Mouse (Mus musculus) stomach, postnatal 0 days (tissue): ENCODE measurements at regions not wholly inside any gene's neighbourhood (a gene's known extent, or its start where the extent isn't known, plus 50 kb on each side); places are given as distances from the start of the nearest gene placed in this dataset.
A peak's percentile ranks its signal among the peaks of the same experiment; 100 is the strongest.

Experiments used
- CTCF ChIP-seq: IDR thresholded peaks from 2 replicates; pipeline ENCODE4 v1.5.1; 2016; ENCODE audit warnings: antibody characterized with exemption, low read depth, mild to moderate bottlenecking, moderate library complexity
- EP300 ChIP-seq: optimal IDR thresholded peaks from 2 replicates; pipeline ENCODE3; 2016; ENCODE audit warnings: antibody characterized with exemption

GRCm38 (mm10) chr8:56724607-56725006 is 173.7 kb downstream of the Fbxo8 start:
- TF ChIP-seq CTCF (peak; percentile 32), EP300 (no peak)
